Comparison of ENCODE assay signal across 20 mouse cellular contexts in genomic region chr17:14657123-14657522, GRCm38 (mm10). TPM values are rescaled to one million over a fixed set of nuclear protein-coding genes. Genes with fewer than 3 reads are reported as not detected.
DNase-seq lines count a peak whose midpoint lies in the region; ATAC-seq and TF ChIP-seq lines count a peak whose summit lies in the region.
"Had no signal": no experiment of that assay in that cellular context is flagged by ENCODE, and none has a peak within 500 bp of the region (broad histone marks: within the 10 kb centered on the region; RNA-seq: fewer than 3 reads in every experiment).

No protein-coding gene starts in this region.

- H3K36me3 ChIP-seq in forebrain, embryonic 11.5 days (ENCODE audit: control insufficient read depth, insufficient read depth, low read length), result no peaks in the 10 kb centered on the region
- H3K36me3 ChIP-seq in forebrain, embryonic 10.5 days (replicated peaks), result no peaks in the 10 kb centered on the region
- H3K36me3 ChIP-seq in stomach, embryonic 14.5 days (ENCODE audit: control insufficient read depth, insufficient read depth, low read length), result no peaks in the 10 kb centered on the region
- no peaks in the 10 kb centered on the region for H3K36me3 ChIP-seq in stomach, postnatal 0 days (ENCODE audit: control insufficient read depth, insufficient read depth, low read length)
- no peaks in the 10 kb centered on the region for H3K36me3 ChIP-seq in myocyte (ENCODE audit: control insufficient read depth, insufficient read depth)
- H3K36me3 ChIP-seq: heart, embryonic 10.5 days; hindbrain, embryonic 12.5 days had no signal

- H3K4me2 ChIP-seq in forebrain, embryonic 11.5 days (ENCODE audit: low read depth, low read length, severe bottlenecking), result no peak overlapping the region
- no peak overlapping the region for H3K4me2 ChIP-seq in stomach, embryonic 14.5 days (replicated peaks; ENCODE audit: low read depth, low read length)
- H3K4me2 ChIP-seq in stomach, postnatal 0 days (replicated peaks; ENCODE audit: low read depth), result no peak overlapping the region
- no peak overlapping the region for H3K4me2 ChIP-seq in myocyte (ENCODE audit: low read depth)
- H3K4me2 ChIP-seq: hindbrain, embryonic 12.5 days had no signal

- H3ac ChIP-seq in myocyte (ENCODE audit: control insufficient read depth, insufficient read length), result no peak overlapping the region

- no peak for TF ChIP-seq POLR2A in myocyte (IDR thresholded peaks at IDR 0.05; ENCODE audit: insufficient read length, low read depth)

- H3K27ac ChIP-seq in forebrain, embryonic 11.5 days (ENCODE audit: low read depth, low read length), result no peak overlapping the region
- no peak overlapping the region for H3K27ac ChIP-seq in forebrain, embryonic 10.5 days
- H3K27ac ChIP-seq in stomach, embryonic 14.5 days (ENCODE audit: low read length), result peak overlapping the region; percentile 34; the same call in 1 of the 2 replicates
- H3K27ac ChIP-seq in stomach, postnatal 0 days (replicated peaks), result no peak overlapping the region
- H3K27ac ChIP-seq: heart, embryonic 10.5 days; hindbrain, embryonic 12.5 days had no signal

- DNase-seq in forebrain, embryonic 11.5 days (ENCODE audit: low spot score), result peak; percentile 7
- no peak for DNase-seq in forebrain, embryonic 10.5 days (ENCODE audit: extremely low spot score, low spot score)
- no peak for DNase-seq in stomach, postnatal 0 days (ENCODE audit: low spot score)
- no peak for DNase-seq in thymus, postnatal 10 days (ENCODE audit: low spot score in 2 of 2)
- DNase-seq: adrenal gland, adult 2 months; adrenal gland, postnatal 25 days; cerebellum, adult 18-20 months; cerebellum, adult 9-11 months; cerebellum, postnatal 36 days; heart, adult 18-20 months; heart, postnatal 10 days; heart, postnatal 4 days had no signal

- H3K9ac ChIP-seq in forebrain, embryonic 11.5 days (ENCODE audit: low read length), result no peak overlapping the region
- H3K9ac ChIP-seq in stomach, embryonic 14.5 days (replicated peaks; ENCODE audit: low read depth, low read length), result no peak overlapping the region
- H3K9ac ChIP-seq in stomach, postnatal 0 days (ENCODE audit: low read length), result no peak overlapping the region
- H3K9ac ChIP-seq: hindbrain, embryonic 12.5 days had no signal

- no peak for ATAC-seq in forebrain, embryonic 11.5 days (replicated peaks; ENCODE audit: low FRiP score)
- ATAC-seq in stomach, embryonic 14.5 days (ENCODE audit: insufficient number of reproducible peaks, insufficient read depth, low FRiP score, low read depth), result no peak
- ATAC-seq in stomach, postnatal 0 days (ENCODE audit: low FRiP score, low TSS enrichment), result no peak
- no peak for ATAC-seq in megakaryocyte-erythroid progenitor cell, adult 5-6 weeks (replicated peaks; ENCODE audit: low FRiP score, low TSS enrichment, poor library complexity, severe bottlenecking)
- ATAC-seq: forebrain, embryonic 14.5 days; hindbrain, embryonic 16.5 days had no signal

- H3K4me1 ChIP-seq in forebrain, embryonic 11.5 days (replicated peaks; ENCODE audit: control insufficient read depth, insufficient read depth, low read length), result no peaks in the 10 kb centered on the region
- no peaks in the 10 kb centered on the region for H3K4me1 ChIP-seq in forebrain, embryonic 10.5 days
- H3K4me1 ChIP-seq in stomach, embryonic 14.5 days (ENCODE audit: control insufficient read depth, insufficient read depth, low read length), result 0 out of 2 replicates have a peak, but pooled peaks cover 2% of the 10 kb centered on the region
- no peaks in the 10 kb centered on the region for H3K4me1 ChIP-seq in stomach, postnatal 0 days (replicated peaks; ENCODE audit: control insufficient read depth, insufficient read depth)
- H3K4me1 ChIP-seq: heart, embryonic 10.5 days; hindbrain, embryonic 12.5 days had no signal

- H3K27me3 ChIP-seq in forebrain, embryonic 11.5 days (ENCODE audit: control insufficient read depth, insufficient read depth, low read length), result no peaks in the 10 kb centered on the region
- no peaks in the 10 kb centered on the region for H3K27me3 ChIP-seq in forebrain, embryonic 10.5 days (ENCODE audit: poor library complexity, severe bottlenecking)
- no peaks in the 10 kb centered on the region for H3K27me3 ChIP-seq in stomach, embryonic 14.5 days (ENCODE audit: control insufficient read depth, insufficient read depth, low read length)
- no peaks in the 10 kb centered on the region for H3K27me3 ChIP-seq in stomach, postnatal 0 days (ENCODE audit: control insufficient read depth, insufficient read depth, low read length)
- no peaks in the 10 kb centered on the region for H3K27me3 ChIP-seq in myocyte (ENCODE audit: control insufficient read depth, insufficient read depth, insufficient read length)
- H3K27me3 ChIP-seq: CH12.LX; hindbrain, embryonic 12.5 days had no signal

- no peaks in the 10 kb centered on the region for H3K79me2 ChIP-seq in myocyte (ENCODE audit: control insufficient read depth, insufficient read depth)

- TF ChIP-seq CTCF in stomach, postnatal 0 days (IDR thresholded peaks at IDR 0.05; ENCODE audit: low read depth), result no peak

- H3K4me3 ChIP-seq in forebrain, embryonic 11.5 days (ENCODE audit: low read depth, low read length), result no peak overlapping the region
- no peak overlapping the region for H3K4me3 ChIP-seq in forebrain, embryonic 10.5 days
- H3K4me3 ChIP-seq in stomach, embryonic 14.5 days (ENCODE audit: low read depth, low read length), result no peak overlapping the region
- H3K4me3 ChIP-seq in stomach, postnatal 0 days (ENCODE audit: low read depth, low read length), result no peak overlapping the region
- no peak overlapping the region for H3K4me3 ChIP-seq in myocyte
- H3K4me3 ChIP-seq: heart, embryonic 10.5 days; hindbrain, embryonic 12.5 days had no signal

- no peaks in the 10 kb centered on the region for H3K9me3 ChIP-seq in forebrain, embryonic 11.5 days (ENCODE audit: control insufficient read depth, low read length)
- no peaks in the 10 kb centered on the region for H3K9me3 ChIP-seq in forebrain, embryonic 10.5 days
- H3K9me3 ChIP-seq in stomach, embryonic 14.5 days (ENCODE audit: control insufficient read depth, low read depth, low read length), result no peaks in the 10 kb centered on the region
- H3K9me3 ChIP-seq in stomach, postnatal 0 days (ENCODE audit: control insufficient read depth, low read length), result no peaks in the 10 kb centered on the region
- H3K9me3 ChIP-seq: heart, embryonic 10.5 days; hindbrain, embryonic 12.5 days had no signal

- TF ChIP-seq EP300 in stomach, postnatal 0 days (optimal IDR thresholded peaks at IDR 0.05), result no peak

TF ChIP-seq in myocyte, 11 proteins besides CTCF, POLR2A, EP300 and RAD21:
- TF ChIP-seq CEBPB (IDR thresholded peaks at IDR 0.05; ENCODE audit: insufficient read depth, poor library complexity, severe bottlenecking), result peak; percentile 38; the same call in 1 of the 2 replicates
- no peak for TF ChIP-seq SRF (IDR thresholded peaks at IDR 0.05; ENCODE audit: control insufficient read depth, insufficient read length, low read depth)

RNA-seq across cellular contexts. Expression of gene Thbs2, which starts 36.9 kb away (rescaled TPM):
- polyA plus RNA-seq in forebrain, embryonic 11.5 days (2014; fragmentation: Nextera tagmentation; extraction: Ambion mirVana), result 2.4 and 4.7 TPM in 2 replicates
- polyA plus RNA-seq in forebrain, embryonic 10.5 days (2016; fragmentation: Nextera tagmentation; extraction: Ambion mirVana), result 1.0 and 1.4 TPM in 2 replicates
- polyA plus RNA-seq in stomach, embryonic 14.5 days (2014; fragmentation: Nextera tagmentation; extraction: Ambion mirVana), result 32.6 and 37.5 TPM in 2 replicates
- 18.6 and 21.4 TPM in 2 replicates for polyA plus RNA-seq in stomach, postnatal 0 days (2015; fragmentation: Nextera tagmentation; extraction: Ambion mirVana)
- polyA plus RNA-seq in myocyte (2012; fragmentation: generic; extraction: Trizol), result 15.7 TPM
- 0.22 TPM in 1 of 2 replicates, not detected in the other for total RNA-seq in megakaryocyte-erythroid progenitor cell, adult 5-6 weeks (2014; fragmentation: Nextera tagmentation)
- total RNA-seq in megakaryocyte-erythroid progenitor cell, adult 5-6 weeks (2017), result 0.09 TPM in 1 of 2 replicates, not detected in the other
